Mouse (Mus musculus) v-Abl transformed pro-B cells (cell line): ENCODE measurements at regions not wholly inside any gene's neighbourhood (a gene's known extent, or its start where the extent isn't known, plus 50 kb on each side); places are given as distances from the start of the nearest gene placed in this dataset.

Source experiments
- in situ Hi-C, 2 experiments: fragments of 400-800 bp; cut with MboI; formaldehyde crosslinking; loops; one replicate each; pipeline ENCODE4 v1.15.1; 2025; ENCODE audit not compliant: unreplicated experiment in 2 of 2

- in situ Hi-C loops: no loop called here
Observed at GRCm38 (mm10) chr12:11518379-11518778, 62.5 kb downstream of the Rad51ap2 start.

GRCm38 (mm10) chr12:11562891-11563290, 107.0 kb downstream of the Rad51ap2 start:
- in situ Hi-C loops: no loop called here

- in situ Hi-C loops: no loop called here
Observed at GRCm38 (mm10) chr12:11570160-11570559, 114.3 kb downstream of the Rad51ap2 start.

- in situ Hi-C loops: loop anchor here in 1 of 2 experiments (10.0 kb wide), 1 partner anchor 249 kb away; no protein-coding TSS in a partner anchor
Observed at GRCm38 (mm10) chr12:11603946-11604345, 148.1 kb downstream of the Rad51ap2 start.

GRCm38 (mm10) chr12:11608733-11609132, 152.9 kb downstream of the Rad51ap2 start:
- in situ Hi-C loops: loop anchor here in 1 of 2 experiments (10.0 kb wide), 1 partner anchor 254 kb away; no protein-coding TSS in a partner anchor

GRCm38 (mm10) chr12:11611656-11612055, 155.8 kb downstream of the Rad51ap2 start:
- in situ Hi-C loops: no loop called here

GRCm38 (mm10) chr12:11615237-11615636, 159.4 kb downstream of the Rad51ap2 start:
- in situ Hi-C loops: no loop called here

- in situ Hi-C loops: no loop called here
Observed at GRCm38 (mm10) chr12:11623561-11623960, 167.7 kb downstream of the Rad51ap2 start.

GRCm38 (mm10) chr12:11630178-11630577, 174.3 kb downstream of the Rad51ap2 start:
- in situ Hi-C loops: no loop called here

- in situ Hi-C loops: no loop called here
Observed at GRCm38 (mm10) chr12:11631790-11632189, 175.9 kb downstream of the Rad51ap2 start.

- in situ Hi-C loops: no loop called here
Observed at GRCm38 (mm10) chr12:11673281-11673680, 217.4 kb downstream of the Rad51ap2 start.

- in situ Hi-C loops: no loop called here
Observed at GRCm38 (mm10) chr12:11694797-11695196, 238.9 kb downstream of the Rad51ap2 start.

- in situ Hi-C loops: no loop called here
Observed at GRCm38 (mm10) chr12:11708879-11709602, 253.2 kb downstream of the Rad51ap2 start.

GRCm38 (mm10) chr12:11717633-11718032, 261.8 kb downstream of the Rad51ap2 start:
- in situ Hi-C loops: no loop called here

GRCm38 (mm10) chr12:11751471-11751870, 295.6 kb downstream of the Rad51ap2 start:
- in situ Hi-C loops: no loop called here

- in situ Hi-C loops: no loop called here
Observed at GRCm38 (mm10) chr12:11754184-11754907, 298.5 kb downstream of the Rad51ap2 start.

- in situ Hi-C loops: no loop called here
Observed at GRCm38 (mm10) chr12:11802326-11802725, 346.4 kb downstream of the Rad51ap2 start.

GRCm38 (mm10) chr12:11803162-11803561, 347.3 kb downstream of the Rad51ap2 start:
- in situ Hi-C loops: no loop called here

GRCm38 (mm10) chr12:11829701-11830100, 373.8 kb downstream of the Rad51ap2 start:
- in situ Hi-C loops: no loop called here

GRCm38 (mm10) chr12:11831292-11831691, 375.4 kb downstream of the Rad51ap2 start:
- in situ Hi-C loops: no loop called here

GRCm38 (mm10) chr12:11837819-11838472, 382.1 kb downstream of the Rad51ap2 start:
- in situ Hi-C loops: no loop called here
